Mouse (Mus musculus): ENCODE measurements around the gene Lypd6.

GRCm38 (mm10) chr2:50045841-50046240, 20.4 kb upstream of the Lypd6 start:
- TF ChIP-seq GATA1 (IDR thresholded peaks at IDR 0.05; ENCODE audit: low read length) (no peak), TAL1 (IDR thresholded peaks at IDR 0.05; ENCODE audit: low read length) (no peak)
